Mouse (Mus musculus): ENCODE measurements around the gene Parp8.

The Parp8 gene

DNA sequence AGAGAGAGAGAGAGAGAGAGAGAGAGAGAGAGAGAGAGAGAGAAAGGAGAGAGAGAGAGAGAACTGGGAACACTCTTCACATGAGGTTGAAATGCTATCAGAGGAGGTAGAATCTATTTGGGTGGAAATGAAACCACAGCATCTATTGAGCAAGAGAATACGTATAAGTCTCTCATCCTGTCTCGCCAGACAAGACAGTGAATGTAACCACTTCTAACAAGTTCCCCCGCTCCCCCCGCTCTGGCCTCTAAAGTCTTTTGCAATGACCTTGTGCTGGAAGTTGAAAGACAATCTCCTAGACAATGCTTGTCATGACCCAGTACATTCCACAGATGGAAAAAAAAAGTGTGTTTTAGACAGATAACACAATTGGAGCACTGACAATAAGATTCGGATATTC, 181.4 kb downstream of the Parp8 start:
- no peak for ATAC-seq (ENCODE audit: low TSS enrichment)

- ATAC-seq (ENCODE audit: low TSS enrichment): no peak
Measured at GRCm38 (mm10) chr13:116830984-116831383, 194.4 kb downstream of the Parp8 start.

DNA sequence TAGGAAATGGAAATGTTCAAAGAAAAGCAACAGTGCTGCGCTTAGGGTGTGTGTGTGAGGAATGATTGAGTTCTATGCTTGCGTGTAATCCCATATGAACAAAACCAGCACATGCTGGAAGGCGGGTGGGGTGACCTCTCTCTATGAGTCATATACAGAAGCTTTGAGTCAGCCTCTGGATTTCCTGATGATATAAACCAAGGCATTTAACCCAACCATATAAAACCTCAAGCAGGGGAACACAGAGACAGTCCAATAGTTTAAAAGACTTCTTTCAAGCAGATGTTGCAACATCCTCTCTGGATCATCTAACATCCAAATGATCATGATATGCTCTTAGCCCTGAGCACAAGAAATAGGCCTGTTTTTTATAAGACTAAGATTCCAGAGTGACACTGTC, 196.3 kb downstream of the Parp8 start:
- no peak for ATAC-seq (ENCODE audit: low TSS enrichment)

- ATAC-seq (ENCODE audit: low TSS enrichment): no peak
Measured at GRCm38 (mm10) chr13:116811456-116811855, 213.9 kb downstream of the Parp8 start.

All from frontal cortex, adult (tissue).